ENCODE assay signal across 8 mouse cellular contexts in the genomic region with DNA sequence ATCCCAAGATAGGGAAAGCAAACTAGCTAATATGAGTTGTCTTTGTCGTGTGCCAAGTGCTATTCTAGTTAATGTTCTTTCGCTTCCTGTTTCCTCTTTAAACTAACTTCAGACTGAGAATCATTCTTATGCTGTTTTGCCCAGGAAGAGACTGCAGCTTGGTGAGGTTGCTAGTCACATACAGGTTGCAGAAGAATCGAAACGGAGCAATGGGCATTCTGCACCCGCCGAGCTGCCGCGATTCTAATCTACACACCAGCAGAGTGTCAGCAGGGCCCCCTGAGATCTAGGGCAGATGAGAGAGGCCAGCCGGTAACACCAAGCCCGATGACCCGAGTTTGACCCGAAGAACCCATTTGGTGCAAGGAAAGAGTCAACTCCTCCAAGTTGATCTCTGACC. TPM values are rescaled to one million over a fixed set of nuclear protein-coding genes. Genes with fewer than 3 reads are reported as not detected.
DNase-seq lines count a peak whose midpoint lies in the region; ATAC-seq lines count a peak whose summit lies in the region.

No protein-coding gene starts in this region.

- no peak for ATAC-seq in hindbrain, embryonic 14.5 days (ENCODE audit: low FRiP score)
- peak; percentile 68 for ATAC-seq in CD4-positive, CD25-positive, alpha-beta regulatory T cell, adult 4 months
- peak; percentile 42; a peak in 3 of 4 replicates for ATAC-seq in hematopoietic stem cell, adult 5-6 weeks (replicated peaks in 1 of 2; ENCODE audit: insufficient read depth in 1 of 2, low FRiP score in 2 of 2, low TSS enrichment in 1 of 2, low read depth in 1 of 2, poor library complexity in 2 of 2, severe bottlenecking in 2 of 2)
- no peak for ATAC-seq in erythroid progenitor cell, adult 5-6 weeks (replicated peaks; ENCODE audit: low FRiP score, poor library complexity, severe bottlenecking)

- no peaks in the 10 kb centered on the region for H3K27me3 ChIP-seq in hindbrain, embryonic 10.5 days (ENCODE audit: insufficient read depth, poor library complexity, severe bottlenecking)
- no peaks in the 10 kb centered on the region for H3K27me3 ChIP-seq in hindbrain, embryonic 14.5 days (ENCODE audit: control insufficient read depth, insufficient read depth, low read length)

- H3K9me3 ChIP-seq in hindbrain, embryonic 10.5 days: no peaks in the 10 kb centered on the region
- H3K9me3 ChIP-seq in hindbrain, embryonic 14.5 days (ENCODE audit: control insufficient read depth, low read length): no peaks in the 10 kb centered on the region

- H3K9ac ChIP-seq in hindbrain, embryonic 14.5 days: no peak overlapping the region

- H3K4me2 ChIP-seq in hindbrain, embryonic 14.5 days (replicated peaks): no peak overlapping the region

- H3K79me2 ChIP-seq in macrophage (ENCODE audit: inconsistent target): no peaks in the 10 kb centered on the region

- peaks cover 22% of the 10 kb centered on the region for H3K4me1 ChIP-seq in hindbrain, embryonic 10.5 days (replicated peaks)
- 0 out of 2 replicates have a peak, but pooled peaks cover 3% of the 10 kb centered on the region for H3K4me1 ChIP-seq in hindbrain, embryonic 14.5 days (replicated peaks; ENCODE audit: control insufficient read depth, insufficient read depth, low read length)

- peak; percentile 20 for DNase-seq in hindbrain, embryonic 10.5 days (ENCODE audit: low spot score)
- DNase-seq in hindbrain, embryonic 14.5 days (ENCODE audit: low spot score): no peak
- DNase-seq in layer of hippocampus, adult 9-11 months: no peak
- no peak for DNase-seq in frontal cortex, adult 2 months (ENCODE audit: extremely low spot score in 1 of 2, low spot score in 1 of 2)

- no peaks in the 10 kb centered on the region for H3K36me3 ChIP-seq in hindbrain, embryonic 10.5 days
- H3K36me3 ChIP-seq in hindbrain, embryonic 14.5 days (replicated peaks; ENCODE audit: control insufficient read depth, insufficient read depth): no peaks in the 10 kb centered on the region
- H3K36me3 ChIP-seq in macrophage (ENCODE audit: inconsistent target): no peaks in the 10 kb centered on the region

- no peak overlapping the region for H3K4me3 ChIP-seq in hindbrain, embryonic 10.5 days
- no peak overlapping the region for H3K4me3 ChIP-seq in hindbrain, embryonic 14.5 days (replicated peaks; ENCODE audit: low read length)
- H3K4me3 ChIP-seq in macrophage (ENCODE audit: inconsistent target): peak overlapping the region; percentile 5; the same call in 1 of the 2 replicates

- no peak overlapping the region for H3K27ac ChIP-seq in hindbrain, embryonic 10.5 days
- H3K27ac ChIP-seq in hindbrain, embryonic 14.5 days: no peak overlapping the region
- H3K27ac ChIP-seq in macrophage: peak overlapping the region; percentile 74

- WGBS in hindbrain, embryonic 10.5 days: 43% methylated on average over 12 of the region's 12 CpGs
- 38% methylated on average over 12 of the region's 12 CpGs for WGBS in hindbrain, embryonic 14.5 days
- WGBS in macrophage (ENCODE audit: missing documents): 11% methylated on average over 12 of the region's 12 CpGs

RNA-seq across cellular contexts. Expression of a gene that starts 0.8 kb away (rescaled TPM):
- 3.2 and 3.8 TPM in 2 replicates for polyA plus RNA-seq in hindbrain, embryonic 10.5 days (2016; fragmentation: Nextera tagmentation; extraction: Ambion mirVana)
- 2.8 and 3.7 TPM in 2 replicates for polyA plus RNA-seq in hindbrain, embryonic 14.5 days (2014; fragmentation: Nextera tagmentation; extraction: Ambion mirVana)
- polyA plus RNA-seq in CD4-positive, CD25-positive, alpha-beta regulatory T cell, adult 4 months (2017; shearing (Covaris generic)): 1 to 10 TPM; 2.2 to 3.3 TPM
- total RNA-seq in hematopoietic stem cell, adult 5-6 weeks (2017): 0.19 TPM in 1 of 2 replicates, not detected in the other
- total RNA-seq in macrophage (2018; cell fraction: chromatin; rRNA removed): not detected
- not detected for total RNA-seq in macrophage (2018; cell fraction: cytosol; rRNA removed)
- total RNA-seq in macrophage (2018; cell fraction: nucleus; rRNA removed): not detected
- polyA plus RNA-seq in macrophage (2018): 0.23 TPM in 1 of 3 replicates, not detected in the others
- total RNA-seq in erythroid progenitor cell, adult 5-6 weeks (2015; ENCODE audit: low replicate concordance): 1.3 TPM in 1 of 2 replicates, not detected in the other
- 0.51 and 2.3 TPM in 2 replicates for total RNA-seq in erythroid progenitor cell, adult 5-6 weeks (2017; ENCODE audit: low replicate concordance)
- 0.24 TPM in 1 of 2 replicates, not detected in the other for polyA plus RNA-seq in frontal cortex, adult 2 months (2012; rRNA removed)

RNA-seq across cellular contexts. Expression of a gene that starts 58.3 kb away (rescaled TPM):
- polyA plus RNA-seq in hindbrain, embryonic 10.5 days (2016; fragmentation: Nextera tagmentation; extraction: Ambion mirVana): 23.4 and 26.7 TPM in 2 replicates
- 32.2 and 32.6 TPM in 2 replicates for polyA plus RNA-seq in hindbrain, embryonic 14.5 days (2014; fragmentation: Nextera tagmentation; extraction: Ambion mirVana)
- polyA plus RNA-seq in CD4-positive, CD25-positive, alpha-beta regulatory T cell, adult 4 months (2017; shearing (Covaris generic)): 10 to 100 TPM; 18.9 to 31.7 TPM
- 32.7 and 46.3 TPM in 2 replicates for total RNA-seq in hematopoietic stem cell, adult 5-6 weeks (2017)
- total RNA-seq in macrophage (2018; cell fraction: chromatin; rRNA removed): 10 to 100 TPM; 37.9 to 98.3 (median 76.0) TPM
- 10 to 100 TPM; 10.2 to 18.6 (median 15.6) TPM for total RNA-seq in macrophage (2018; cell fraction: cytosol; rRNA removed)
- total RNA-seq in macrophage (2018; cell fraction: nucleus; rRNA removed): 10 to 100 TPM; 19.9 to 59.2 (median 38.3) TPM
- 11.6 to 15.4 TPM (median 14.3 TPM) in 3 replicates for polyA plus RNA-seq in macrophage (2018)
- 14.4 and 22.6 TPM in 2 replicates for total RNA-seq in erythroid progenitor cell, adult 5-6 weeks (2015; ENCODE audit: low replicate concordance)
- total RNA-seq in erythroid progenitor cell, adult 5-6 weeks (2017; ENCODE audit: low replicate concordance): 14.2 and 35.2 TPM in 2 replicates
- polyA plus RNA-seq in frontal cortex, adult 2 months (2012; rRNA removed): 33.5 and 38.7 TPM in 2 replicates

Comparison
In these comparisons a context has a peak if more than half of its experiments do, and no peak if none do; other contexts are left out.
1. ATAC-seq: peak in CD4-positive, CD25-positive, alpha-beta regulatory T cell, adult 4 months (single experiment) and hematopoietic stem cell, adult 5-6 weeks (2 of 2); none in hindbrain, embryonic 14.5 days (single experiment) and erythroid progenitor cell, adult 5-6 weeks (single experiment).